Mouse (Mus musculus) adrenal gland, postnatal 4 days (tissue): ENCODE measurements around the gene Dhx34. TPM values are rescaled to one million over a fixed set of nuclear protein-coding genes. Genes with fewer than 3 reads are reported as not detected.
"Not testable (repeated sequence)": the region's sequence is repeated elsewhere in the genome, so short reads cannot be mapped to it uniquely, and the experiment has no call there.

ENCODE experiments used
- DNase-seq, 2 experiments: peaks; one replicate each; pipeline ENCODE4 v3.0.0; 2021 to 2022; ENCODE audit warnings: low spot score in 2 of 2, mixed read lengths in 2 of 2
- long read RNA-seq, 2 experiments: library from polyadenylated mRNA; stranded (forward); transcript quantifications; one replicate each; pipeline ENCODE4 v2.0.0; 2021
- total RNA-seq, 2 experiments: library from RNA; stranded (reverse); gene quantifications; 2 replicates each; pipeline ENCODE4 v1.2.3; 2021

Dhx34 gene
- total RNA-seq: 10 to 100 TPM; 20.9 to 21.9 TPM
- long read RNA-seq, experiment 1, full-length matches to known transcripts: 1 of 22 reads
- long read RNA-seq, experiment 1, partial matches to known transcripts: 14 of 22 reads
- long read RNA-seq, experiment 1, other reads (novel, unspliced or antisense): 7 of 22 reads
- long read RNA-seq, experiment 2, full-length matches to known transcripts: 11 of 55 reads
- long read RNA-seq, experiment 2, partial matches to known transcripts: 30 of 55 reads
- long read RNA-seq, experiment 2, other reads (novel, unspliced or antisense): 14 of 55 reads

DNA sequence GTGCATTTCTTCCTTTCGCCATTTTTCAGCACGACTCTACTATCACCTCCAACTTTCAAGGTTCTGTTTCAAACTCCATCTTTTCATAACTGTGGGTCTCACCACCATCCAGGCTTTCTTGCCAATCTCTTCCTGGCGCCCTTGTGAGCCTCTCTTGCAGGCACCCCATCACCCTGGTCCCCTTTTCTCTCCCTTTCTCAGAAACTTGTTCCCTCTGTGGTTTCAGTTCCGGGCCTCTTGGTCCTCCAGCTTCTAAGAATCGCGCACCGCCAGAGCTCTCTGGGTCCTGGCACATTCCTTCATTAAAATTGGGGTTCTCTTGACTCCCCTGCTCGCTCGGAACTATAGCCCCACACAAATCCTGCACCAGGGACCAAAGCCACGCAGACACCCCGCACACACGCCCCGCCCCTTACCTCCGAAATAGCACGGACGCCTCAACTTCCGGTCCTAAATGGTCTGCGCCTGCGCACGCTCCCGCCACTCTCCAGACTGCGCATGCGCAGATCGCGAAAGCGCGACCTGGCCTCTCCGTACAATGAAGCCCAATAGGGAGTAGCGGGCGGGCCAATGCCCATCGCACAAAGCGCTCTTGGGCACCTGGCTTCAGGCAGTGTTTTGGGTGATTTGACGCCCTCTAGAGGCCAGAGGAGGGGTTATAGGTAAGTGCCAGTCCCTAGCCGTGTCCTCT lies at the start of gene Dhx34:
TSS of gene Dhx34 (minus strand) at position 456 of the 691 bp plus-strand sequence.
- DNase-seq: peak; percentile 87 to 89

GRCm38 (mm10) chr7:16271139-16271538 lies 49.3 kb upstream of the Dhx34 start:
- DNase-seq: no peak

- not testable (repeated sequence) for DNase-seq
Observed at GRCm38 (mm10) chr7:16266593-16266992, 44.8 kb upstream of the Dhx34 start.

DNA sequence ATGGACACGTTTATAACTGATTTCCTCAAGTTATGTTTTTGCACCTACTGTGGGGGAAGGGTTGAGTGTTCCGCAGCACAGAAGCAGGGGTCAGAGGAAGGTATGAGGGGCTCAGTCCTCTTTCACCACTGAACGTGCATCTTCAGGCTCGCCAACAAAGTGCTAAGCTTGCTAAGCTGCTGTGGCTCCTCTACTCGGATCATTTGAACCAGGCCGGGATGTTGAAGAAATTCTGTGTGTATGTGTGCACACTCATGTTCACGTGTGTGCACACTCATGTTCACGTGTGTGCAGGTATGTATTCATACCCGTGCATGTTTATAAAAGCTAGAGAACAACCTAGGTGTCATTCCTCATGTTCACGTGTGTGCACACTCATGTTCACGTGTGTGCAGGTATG lies 44.0 kb upstream of the Dhx34 start:
- DNase-seq: no peak

- no peak for DNase-seq
Observed at GRCm38 (mm10) chr7:16263843-16264242, 42.0 kb upstream of the Dhx34 start.

- peak in 1 of 2 experiments; percentile 54 for DNase-seq
Observed at GRCm38 (mm10) chr7:16263015-16263787, 41.4 kb upstream of the Dhx34 start.

DNA sequence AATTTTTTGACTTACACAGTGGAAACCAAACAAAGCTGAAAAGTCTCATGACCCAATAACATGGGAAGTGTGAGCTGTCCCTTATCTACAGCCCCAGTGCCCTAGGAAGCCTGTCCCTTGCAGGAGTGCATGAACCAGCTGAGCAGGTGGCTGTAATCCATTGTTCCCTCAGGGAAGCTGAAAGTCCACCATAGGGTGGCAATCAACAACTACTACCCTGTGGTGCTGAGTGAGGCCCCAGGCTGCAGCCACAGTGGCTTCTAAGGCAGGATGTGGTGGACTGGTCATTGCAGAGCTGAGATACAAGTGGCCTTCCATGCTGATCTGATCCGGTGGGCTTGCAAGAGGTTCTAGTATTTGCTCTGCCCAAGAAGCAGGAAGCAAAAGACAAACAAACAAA lies 39.3 kb upstream of the Dhx34 start:
- DNase-seq: no peak

- no peak for DNase-seq
Observed at GRCm38 (mm10) chr7:16259110-16259590, 37.3 kb upstream of the Dhx34 start, which contains the start of gene C5ar1. Gene C5ar1, minus strand, starts transcription at chr7:16259540.

DNA sequence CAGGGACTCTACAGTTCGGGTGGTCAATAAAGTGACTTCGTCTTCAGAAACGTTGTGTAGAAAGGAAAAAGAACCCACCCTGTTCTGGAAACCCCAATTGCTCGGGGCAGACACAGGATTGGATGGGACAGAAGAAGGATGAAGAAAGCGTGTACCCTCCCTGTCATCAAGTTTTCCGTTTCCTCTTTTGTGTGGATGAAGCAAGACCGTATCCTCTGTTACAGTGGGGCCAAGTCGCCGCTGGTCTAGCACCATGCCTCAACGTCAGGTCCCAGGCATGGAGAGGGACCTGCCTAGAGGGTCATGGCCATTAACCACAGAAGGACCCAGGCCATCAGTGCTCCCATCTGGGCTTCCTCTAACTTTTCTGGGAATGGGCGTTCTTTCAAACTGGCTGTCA lies 36.0 kb upstream of the Dhx34 start:
- DNase-seq: no peak

- DNase-seq: not testable (repeated sequence)
Observed at GRCm38 (mm10) chr7:16255963-16256362, 34.1 kb upstream of the Dhx34 start.

- no peak for DNase-seq
Observed at GRCm38 (mm10) chr7:16254195-16254594, 32.4 kb upstream of the Dhx34 start.

GRCm38 (mm10) chr7:16250687-16251086 lies 28.9 kb upstream of the Dhx34 start:
- no peak for DNase-seq

DNA sequence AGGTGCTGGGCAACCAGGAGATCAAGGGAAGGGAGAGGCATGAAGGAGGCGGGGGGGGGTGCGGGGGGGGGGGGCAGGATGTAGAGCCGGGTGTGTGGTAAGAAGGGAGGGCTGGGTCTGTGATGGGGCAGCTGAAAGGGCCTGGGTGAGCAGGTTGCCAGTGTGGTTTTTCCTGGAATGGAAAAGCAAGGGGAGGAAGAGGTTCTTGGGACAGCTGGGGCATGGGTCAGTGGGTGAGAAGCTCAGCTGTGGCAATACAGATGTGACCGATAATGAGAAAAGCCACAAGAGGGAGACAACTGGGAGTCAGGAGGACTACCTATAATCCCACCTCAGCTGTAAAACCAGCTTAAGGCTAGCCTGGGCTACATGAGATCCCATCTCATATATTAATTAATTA lies 24.1 kb upstream of the Dhx34 start:
- DNase-seq: no peak

GRCm38 (mm10) chr7:16244067-16244466 lies 22.2 kb upstream of the Dhx34 start, which contains the start of gene C5ar2:
Gene C5ar2, minus strand, starts transcription at chr7:16244154.
- DNase-seq: no peak

DNA sequence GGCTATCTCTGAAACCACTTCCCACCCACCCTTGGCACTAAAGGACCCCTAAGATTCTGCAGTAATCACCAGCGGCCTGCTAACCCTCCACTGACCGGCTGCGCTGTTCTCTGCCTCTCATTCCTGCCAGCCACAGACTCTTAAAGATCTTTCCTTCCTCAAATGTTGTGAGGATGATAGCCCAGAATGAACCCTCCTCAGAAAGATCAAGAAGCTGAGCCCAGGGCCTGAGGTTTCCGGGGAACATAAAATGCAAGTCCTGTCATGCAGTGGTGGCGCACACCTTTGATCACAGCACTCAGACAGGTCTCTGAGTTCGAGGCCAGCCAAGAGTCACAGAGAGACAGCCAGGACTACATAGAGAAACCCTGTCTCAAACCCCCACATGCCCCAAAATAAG lies 20.4 kb upstream of the Dhx34 start:
- no peak for DNase-seq

- no peak for DNase-seq
Observed at GRCm38 (mm10) chr7:16241787-16242186, 19.9 kb upstream of the Dhx34 start.

GRCm38 (mm10) chr7:16240978-16241303 lies 19.1 kb upstream of the Dhx34 start:
- DNase-seq: no peak

DNA sequence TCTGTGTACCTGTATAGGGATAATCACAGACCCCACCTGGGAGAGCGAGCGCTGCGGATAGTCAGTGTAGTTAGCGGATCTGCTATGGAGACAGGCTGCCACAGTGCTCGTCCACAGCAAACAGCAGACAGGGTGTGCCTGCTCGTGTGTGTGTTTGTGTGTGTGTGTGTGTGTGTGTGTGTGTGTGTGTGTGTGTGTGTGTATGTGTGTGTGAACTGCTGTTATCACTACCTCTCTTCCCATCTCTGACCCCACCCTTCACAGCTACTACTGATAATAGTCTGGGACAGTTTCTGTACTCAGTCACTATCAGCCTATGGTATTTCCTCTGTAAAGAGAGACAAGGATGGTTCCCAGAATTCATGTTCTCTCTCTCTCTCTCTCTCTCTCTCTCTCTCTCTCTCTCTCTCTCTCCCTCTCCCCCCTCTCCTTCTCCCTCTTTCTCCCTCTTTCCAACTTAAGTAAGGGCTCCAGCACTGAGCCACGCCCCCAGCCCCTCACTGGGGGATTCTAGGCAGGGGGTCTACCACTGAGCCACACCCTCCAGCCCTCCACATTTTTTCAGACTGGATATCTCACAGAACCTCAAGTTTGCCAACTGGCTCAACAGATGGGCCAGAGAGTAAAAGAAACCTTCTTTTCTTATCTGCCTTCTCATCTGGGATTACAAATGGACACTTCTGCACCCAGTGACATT lies 18.6 kb upstream of the Dhx34 start:
- no peak for DNase-seq

- no peak for DNase-seq
Observed at GRCm38 (mm10) chr7:16239554-16239997, 17.7 kb upstream of the Dhx34 start.

DNA sequence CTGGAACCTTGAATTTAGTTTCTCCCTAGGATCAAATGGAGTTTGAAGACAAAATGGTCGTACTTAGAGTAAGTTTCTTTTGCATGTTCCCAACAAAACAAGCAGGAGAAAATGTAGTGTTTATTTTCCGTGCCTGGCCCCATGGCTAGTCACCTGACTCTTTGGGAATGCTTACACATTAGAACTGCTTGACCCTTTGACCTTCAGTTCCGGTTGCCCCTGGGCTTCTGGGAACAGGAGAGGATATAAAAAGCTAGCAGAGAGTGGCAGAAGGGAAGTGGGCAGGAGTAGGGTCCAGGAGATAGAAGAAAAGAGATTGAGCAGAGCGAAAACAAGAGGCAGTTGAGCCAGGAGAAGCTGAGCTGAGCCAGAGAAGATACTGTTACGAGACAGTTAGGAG lies 8.0 kb upstream of the Dhx34 start:
- no peak for DNase-seq

- no peak for DNase-seq
Observed at GRCm38 (mm10) chr7:16213986-16214385, 7.9 kb downstream of the Dhx34 start.
